17 mouse cellular contexts compared by ENCODE assay signal in the genomic region with DNA sequence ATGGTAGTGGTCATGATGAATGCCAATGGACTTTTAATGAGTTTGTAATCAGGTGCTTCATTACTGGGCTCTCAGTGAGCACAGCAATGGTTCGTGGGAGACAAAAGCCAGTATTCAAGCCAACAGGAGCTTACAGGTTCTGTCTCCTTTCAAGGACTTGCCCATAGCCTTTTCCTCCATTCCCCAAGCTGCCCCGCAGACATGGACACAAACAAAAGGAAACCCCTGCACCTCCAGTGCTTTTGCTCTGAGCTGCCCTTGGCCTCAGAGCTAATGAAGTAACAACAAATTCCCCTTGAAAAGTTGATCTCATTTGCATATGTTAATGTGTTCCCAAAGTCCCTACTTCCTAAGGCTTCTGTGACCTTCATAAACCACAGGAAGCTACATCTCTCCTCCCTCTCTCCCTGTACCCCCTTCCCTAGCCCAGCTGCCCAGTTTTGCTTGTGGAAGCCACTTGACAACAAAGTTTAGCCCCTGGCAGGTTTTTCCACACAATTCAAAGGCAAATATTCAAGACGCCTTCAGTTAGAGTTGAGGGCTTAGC.
"Had no signal": no experiment of that assay in that cellular context is flagged by ENCODE, and none has a peak within 500 bp of the region (broad histone marks: within the 10 kb centered on the region; RNA-seq: fewer than 3 reads in every experiment).

No protein-coding gene starts in this region.

- H3K4me1 ChIP-seq: liver, embryonic 13.5 days; midbrain, embryonic 12.5 days; midbrain, embryonic 15.5 days; neural tube, embryonic 12.5 days; neural tube, embryonic 15.5 days; stomach, embryonic 15.5 days had no signal

- H3K4me2 ChIP-seq: liver, embryonic 13.5 days; midbrain, embryonic 12.5 days; midbrain, embryonic 15.5 days; neural tube, embryonic 12.5 days; neural tube, embryonic 15.5 days; stomach, embryonic 15.5 days had no signal

- H3K4me3 ChIP-seq: liver, embryonic 13.5 days; midbrain, embryonic 12.5 days; midbrain, embryonic 15.5 days; neural tube, embryonic 12.5 days; neural tube, embryonic 15.5 days; stomach, embryonic 15.5 days had no signal

- DNase-seq: kidney, adult 9 months; kidney, postnatal 14 days; kidney, postnatal 4 days; left cerebral cortex, postnatal 4 days; liver, embryonic 13.5 days; lung, adult 2 months; lung, postnatal 14 days; lung, postnatal 4 days; right cerebral cortex, adult 18-20 months; right cerebral cortex, postnatal 14 days; right cerebral cortex, postnatal 4 days; thymus, postnatal 25 days had no signal

- H3K27ac ChIP-seq: liver, embryonic 13.5 days; midbrain, embryonic 12.5 days; midbrain, embryonic 15.5 days; neural tube, embryonic 12.5 days; neural tube, embryonic 15.5 days; stomach, embryonic 15.5 days had no signal

- H3K9me3 ChIP-seq: stomach, embryonic 15.5 days had no signal

- H3K9ac ChIP-seq: liver, embryonic 13.5 days; midbrain, embryonic 12.5 days; midbrain, embryonic 15.5 days; neural tube, embryonic 12.5 days; neural tube, embryonic 15.5 days; stomach, embryonic 15.5 days had no signal

- ATAC-seq: midbrain, embryonic 15.5 days had no signal

- H3K27me3 ChIP-seq: liver, embryonic 13.5 days; midbrain, embryonic 12.5 days; midbrain, embryonic 15.5 days; neural tube, embryonic 12.5 days; neural tube, embryonic 15.5 days; stomach, embryonic 15.5 days had no signal

- H3K36me3 ChIP-seq: liver, embryonic 13.5 days; midbrain, embryonic 12.5 days; midbrain, embryonic 15.5 days; neural tube, embryonic 12.5 days; neural tube, embryonic 15.5 days; stomach, embryonic 15.5 days had no signal
